Mouse (Mus musculus): Measurements from ENCODE around the gene Ubtf.

The Ubtf gene

GRCm38 (mm10) chr11:102319941-102320685, 571 bp upstream of the Ubtf start:
- in situ Hi-C loops (cut with MboI, MseI), result loop anchor here (5.0 kb wide), 1 partner anchor 112 kb away; the partner anchor contains the start of gene Grn

- in situ Hi-C loops (cut with MboI, MseI), result no loop called here
Measured at GRCm38 (mm10) chr11:102318576-102319409, 749 bp downstream of the Ubtf start.

- in situ Hi-C loops (cut with MboI, MseI), result no loop called here
Measured at GRCm38 (mm10) chr11:102317901-102318575, 1.5 kb downstream of the Ubtf start.

- in situ Hi-C loops (cut with MboI, MseI), result no loop called here
Measured at GRCm38 (mm10) chr11:102317298-102317900, 2.1 kb downstream of the Ubtf start.

- in situ Hi-C loops (cut with MboI, MseI), result no loop called here
Measured at GRCm38 (mm10) chr11:102316572-102317297, 2.8 kb downstream of the Ubtf start.

GRCm38 (mm10) chr11:102315690-102316571, 3.6 kb downstream of the Ubtf start:
- in situ Hi-C loops (cut with MboI, MseI), result no loop called here

- in situ Hi-C loops (cut with MboI, MseI), result no loop called here
Measured at GRCm38 (mm10) chr11:102314321-102314720, 5.2 kb downstream of the Ubtf start.

- in situ Hi-C loops (cut with MboI, MseI), result no loop called here
Measured at GRCm38 (mm10) chr11:102312586-102312985, 7.0 kb downstream of the Ubtf start.

- in situ Hi-C loops (cut with MboI, MseI), result no loop called here
Measured at GRCm38 (mm10) chr11:102311966-102312365, 7.6 kb downstream of the Ubtf start.

GRCm38 (mm10) chr11:102310768-102311695, 8.5 kb downstream of the Ubtf start:
- in situ Hi-C loops (cut with MboI, MseI), result no loop called here

GRCm38 (mm10) chr11:102309821-102310617, 9.5 kb downstream of the Ubtf start:
- in situ Hi-C loops (cut with MboI, MseI), result no loop called here

GRCm38 (mm10) chr11:102308979-102309378, 10.6 kb downstream of the Ubtf start:
- in situ Hi-C loops (cut with MboI, MseI), result no loop called here

GRCm38 (mm10) chr11:102308104-102308503, 11.4 kb downstream of the Ubtf start:
- in situ Hi-C loops (cut with MboI, MseI), result no loop called here

- in situ Hi-C loops (cut with MboI, MseI), result no loop called here
Measured at GRCm38 (mm10) chr11:102305359-102305758, 14.2 kb downstream of the Ubtf start.

GRCm38 (mm10) chr11:102304141-102304540, 15.4 kb downstream of the Ubtf start:
- in situ Hi-C loops (cut with MboI, MseI), result no loop called here

GRCm38 (mm10) chr11:102299839-102300238, 19.7 kb downstream of the Ubtf start:
- in situ Hi-C loops (cut with MboI, MseI), result loop anchor here (10.0 kb wide), 1 partner anchor 135 kb away; the partner anchor contains the start of gene Grn

GRCm38 (mm10) chr11:102297577-102298556, 21.7 kb downstream of the Ubtf start:
- in situ Hi-C loops (cut with MboI, MseI), result loop anchor here (10.0 kb wide), 1 partner anchor 137 kb away; the partner anchor contains the start of gene Grn

Measured in T-helper 2 cell (primary cell).